Mouse (Mus musculus) MEL (cell line): ENCODE measurements around the gene Col5a3. TPM values are rescaled to one million over a fixed set of nuclear protein-coding genes. Genes with fewer than 3 reads are reported as not detected.

Experiments used
- DNase-seq: peaks from one replicate; pipeline ENCODE4 v3.0.0; 2011; ENCODE audit warnings: low read depth, low spot score
- H3K27ac ChIP-seq: 2 replicates; pipeline ENCODE4 v1.5.1; 2012; ENCODE audit warnings: low read depth, mild to moderate bottlenecking, control low read depth, low read length, moderate library complexity; ENCODE audit not compliant: control insufficient read depth
- H3K27me3 ChIP-seq, 2 experiments: fragments of 150-350 bp in 1 of 2; sonication (generic) in 1 of 2; 2 replicates each; pipeline ENCODE4 v1.6.1; 2012; ENCODE audit warnings: low read length in 2 of 2, mild to moderate bottlenecking in 2 of 2, improper control_type of control experiment in 1 of 2, moderate library complexity in 1 of 2; ENCODE audit not compliant: insufficient read depth in 2 of 2, control insufficient read depth in 1 of 2
- H3K36me3 ChIP-seq, 2 experiments: 2 replicates each; pipeline ENCODE4 v1.6.1; 2012 to 2014; ENCODE audit warnings: low read length in 2 of 2, improper control_type of control experiment in 1 of 2, inconsistent platforms in 1 of 2, mild to moderate bottlenecking in 1 of 2; ENCODE audit not compliant: insufficient read depth in 2 of 2, control insufficient read depth in 1 of 2
- H3K4me1 ChIP-seq, 2 experiments: fragments of 150-350 bp in 1 of 2; sonication (generic) in 1 of 2; 2 replicates each; pipeline ENCODE4 v1.6.1; 2012; ENCODE audit warnings: low read length in 2 of 2, improper control_type of control experiment in 1 of 2, mild to moderate bottlenecking in 1 of 2; ENCODE audit not compliant: insufficient read depth in 2 of 2, control insufficient read depth in 1 of 2
- H3K4me3 ChIP-seq, 2 experiments: fragments of 150-350 bp in 1 of 2; sonication (generic) in 1 of 2; 2 replicates each; pipeline ENCODE4 v1.5.1; 2012; ENCODE audit warnings: low read depth in 2 of 2, low read length in 2 of 2, mild to moderate bottlenecking in 2 of 2, moderate library complexity in 2 of 2, control low read depth in 1 of 2, improper control_type of control experiment in 1 of 2; ENCODE audit not compliant: control insufficient read depth in 1 of 2, insufficient read depth in 1 of 2
- H3K79me2 ChIP-seq: 2 replicates; pipeline ENCODE4 v1.6.1; 2012; ENCODE audit warnings: mild to moderate bottlenecking, low read length, moderate library complexity; ENCODE audit not compliant: control insufficient read depth, poor library complexity, insufficient read depth
- H3K9ac ChIP-seq: 2 replicates; pipeline ENCODE4 v1.6.1; 2012; ENCODE audit warnings: low read depth, mild to moderate bottlenecking, control low read depth, low read length, moderate library complexity; ENCODE audit not compliant: control insufficient read depth, poor library complexity, severe bottlenecking
- H3K9me3 ChIP-seq: fragments of 150-350 bp; sonication (generic); replicated peaks from 2 replicates; pipeline ENCODE4 v1.6.1; 2012; ENCODE audit warnings: mild to moderate bottlenecking, low read length, improper control_type of control experiment, moderate library complexity; ENCODE audit not compliant: insufficient read depth
- BHLHE40 ChIP-seq: IDR thresholded peaks from 2 replicates; pipeline ENCODE4 v1.6.1; 2012; ENCODE audit warnings: low read depth, mild to moderate bottlenecking, inconsistent platforms, low read length, improper control_type of control experiment, borderline replicate concordance
- CHD2 ChIP-seq: IDR thresholded peaks from 2 replicates; pipeline ENCODE4 v1.6.1; 2011; ENCODE audit warnings: low read length, improper control_type of control experiment
- ETS1 ChIP-seq: IDR thresholded peaks from 2 replicates; pipeline ENCODE4 v1.6.1; 2012; ENCODE audit warnings: low read depth, mild to moderate bottlenecking, inconsistent platforms, low read length, improper control_type of control experiment, moderate library complexity
- MAFK ChIP-seq: IDR thresholded peaks from 2 replicates; pipeline ENCODE4 v1.6.1; 2011; ENCODE audit warnings: low read depth, mild to moderate bottlenecking, low read length, improper control_type of control experiment, borderline replicate concordance
- MEF2A ChIP-seq: IDR thresholded peaks from 2 replicates; pipeline ENCODE4 v1.6.1; 2014; ENCODE audit warnings: low read depth, mild to moderate bottlenecking, inconsistent platforms, low read length, improper control_type of control experiment; ENCODE audit not compliant: poor library complexity, insufficient replicate concordance, severe bottlenecking; ENCODE audit errors: extremely low read depth
- MXI1 ChIP-seq: IDR thresholded peaks from 2 replicates; pipeline ENCODE4 v1.6.1; 2011; ENCODE audit warnings: mild to moderate bottlenecking, low read depth, low read length, improper control_type of control experiment
- MYB ChIP-seq: IDR thresholded peaks from 2 replicates; pipeline ENCODE4 v1.6.1; 2011; ENCODE audit warnings: mild to moderate bottlenecking, low read depth, low read length, improper control_type of control experiment
- MYC ChIP-seq: IDR thresholded peaks from 2 replicates; pipeline ENCODE4 v1.6.1; 2011; ENCODE audit warnings: low read depth, mild to moderate bottlenecking, low read length, improper control_type of control experiment, moderate library complexity
- NRF1 ChIP-seq: IDR thresholded peaks from 2 replicates; pipeline ENCODE4 v1.6.1; 2014; ENCODE audit warnings: low read depth, mild to moderate bottlenecking, inconsistent platforms, low read length, improper control_type of control experiment, moderate library complexity; ENCODE audit not compliant: poor library complexity, insufficient read depth, severe bottlenecking
- POLR2AphosphoS5 ChIP-seq: IDR thresholded peaks from 2 replicates; pipeline ENCODE4 v1.6.1; 2012; ENCODE audit warnings: low read depth, borderline replicate concordance, mild to moderate bottlenecking, inconsistent platforms, low read length, moderate library complexity, mixed read lengths
- RCOR1 ChIP-seq: IDR thresholded peaks from 2 replicates; pipeline ENCODE4 v1.6.1; 2012; ENCODE audit warnings: low read depth, mild to moderate bottlenecking, inconsistent platforms, low read length, improper control_type of control experiment
- SIN3A ChIP-seq: IDR thresholded peaks from 2 replicates; pipeline ENCODE4 v1.6.1; 2012; ENCODE audit warnings: low read length, improper control_type of control experiment, inconsistent platforms
- UBTF ChIP-seq: IDR thresholded peaks from 2 replicates; pipeline ENCODE4 v1.6.1; 2012; ENCODE audit warnings: low read depth, mild to moderate bottlenecking, inconsistent platforms, low read length, improper control_type of control experiment, moderate library complexity, borderline replicate concordance; ENCODE audit not compliant: insufficient read depth
- ZC3H11A ChIP-seq: IDR thresholded peaks from 2 replicates; pipeline ENCODE4 v1.6.1; 2012; ENCODE audit warnings: low read depth, mild to moderate bottlenecking, inconsistent platforms, low read length, improper control_type of control experiment
- ZMIZ1 ChIP-seq: IDR thresholded peaks from 2 replicates; pipeline ENCODE4 v1.6.1; 2012; ENCODE audit warnings: low read depth, mild to moderate bottlenecking, inconsistent platforms, low read length, improper control_type of control experiment, moderate library complexity
- ZNF384 ChIP-seq: IDR thresholded peaks from 2 replicates; pipeline ENCODE4 v1.6.1; 2012; ENCODE audit warnings: low read depth, mild to moderate bottlenecking, inconsistent platforms, low read length, improper control_type of control experiment
- polyA plus RNA-seq, 2 experiments: library from polyadenylated mRNA; stranded (reverse) in 1 of 2; unstranded in 1 of 2; fragments of >175 nt in 1 of 2; fragments of >200 nt in 1 of 2; gene quantifications; 2 replicates each; pipeline versions ENCODE4 v1.2.1 to v1.2.4; 2012; ENCODE audit warnings: low replicate concordance in 2 of 2, low read depth in 1 of 2; ENCODE audit not compliant: insufficient read length in 2 of 2, insufficient read depth in 1 of 2, missing spikeins in 1 of 2
- total RNA-seq: library from RNA; depleted of rRNA; stranded (reverse); fragments of 300-350 nt; gene quantifications from 2 replicates; pipeline ENCODE4 v1.2.3, GENCODE M21; 2012

Col5a3 gene
- total and polyA plus RNA-seq, 3 experiments, result 0.08 to 0.53 TPM; not detected in 1

DNA sequence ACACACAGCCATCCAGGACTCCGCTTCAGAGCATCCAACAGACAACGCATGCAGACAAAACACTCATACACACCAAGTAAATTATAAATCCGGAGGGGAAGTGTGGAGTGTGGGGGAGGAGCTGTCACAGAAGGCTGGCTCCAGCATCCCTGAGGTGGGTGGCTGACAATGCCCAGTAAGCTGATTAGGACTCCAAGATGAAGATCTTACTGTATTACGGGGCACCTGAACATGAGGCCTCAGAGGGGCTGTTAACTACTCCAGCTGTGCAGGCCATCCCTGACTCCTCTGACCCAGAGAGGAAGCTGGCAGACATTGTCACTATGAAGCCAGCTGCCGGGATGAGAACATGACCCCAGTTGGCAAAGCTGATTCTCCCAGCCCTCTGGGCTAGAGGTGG is 5.1 kb upstream of the Col5a3 start:
- TF ChIP-seq BHLHE40 (no peak), MXI1 (no peak), ETS1 (no peak), MAFK (no peak), NRF1 (no peak), MEF2A (no peak), ZNF384 (no peak), ZC3H11A (no peak)
- no peaks in the 10 kb centered on the region for H3K9me3 ChIP-seq
- no peaks in the 10 kb centered on the region for H3K4me1 ChIP-seq
- H3K4me3 ChIP-seq, result no peak overlapping the region
- peaks cover 28 to 41% of the 10 kb centered on the region in 2 experiments for H3K27me3 ChIP-seq
- H3K9ac ChIP-seq, result no peak overlapping the region
- H3K27ac ChIP-seq, result no peak overlapping the region
- H3K79me2 ChIP-seq, result no peaks in the 10 kb centered on the region
- DNase-seq, result no peak
- no peaks in the 10 kb centered on the region for H3K36me3 ChIP-seq

DNA sequence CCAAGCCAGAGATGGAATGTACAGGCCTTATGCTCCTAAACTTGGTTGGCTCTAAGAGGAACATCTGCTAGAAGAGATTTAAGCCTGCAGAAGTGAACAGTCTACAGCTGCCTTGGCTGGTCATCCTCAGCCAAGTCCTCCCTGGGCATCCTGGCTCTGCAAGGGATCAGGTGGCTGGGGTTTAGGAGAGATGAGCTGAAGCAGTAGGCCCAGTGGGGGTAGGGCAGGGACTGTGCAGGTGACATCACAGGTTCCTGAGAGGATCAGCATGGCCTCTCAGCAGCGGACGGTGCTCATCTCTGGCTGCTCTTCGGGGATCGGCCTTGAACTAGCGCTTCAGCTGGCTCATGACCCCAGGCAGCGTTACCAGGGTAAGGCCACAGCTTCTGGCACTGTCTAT is 3.4 kb upstream of the Col5a3 start, which contains the start of gene Rdh8:
TSS of gene Rdh8 (plus strand) at position 268 of the 400 bp plus-strand sequence.
- Histone ChIP-seq H3K36me3 (no peaks in the 10 kb centered on the region), H3K27ac (no peak within 1 kb of the TSS), H3K9ac (no peak within 1 kb of the TSS), H3K4me3 (no peak within 1 kb of the TSS), H3K9me3 (no peaks in the 10 kb centered on the region), H3K27me3 (peaks cover 13 to 28% of the 10 kb centered on the region in 2 experiments), H3K79me2 (no peaks in the 10 kb centered on the region), H3K4me1 (no peaks in the 10 kb centered on the region)
- DNase-seq, result no peak
- TF ChIP-seq MYC (no peak), RCOR1 (no peak), MXI1 (no peak), SIN3A (no peak), ZMIZ1 (no peak), POLR2AphosphoS5 (no peak), CHD2 (no peak), MYB (no peak), UBTF (no peak)
